Mouse (Mus musculus): ENCODE measurements around the gene Herc4.

GRCm38 (mm10) chr10:63244746-63245145, 1.1 kb downstream of the Herc4 start:
- TF ChIP-seq CTCF (IDR thresholded peaks at IDR 0.05; ENCODE audit: extremely low read depth, insufficient read depth, insufficient read length, insufficient replicate concordance) (peak; percentile 10; the same call in 1 of the 2 replicates), POLR2A (IDR thresholded peaks at IDR 0.05; ENCODE audit: low read depth, low read length) (no peak)

All from spleen, adult 2 months (tissue).